ENCODE assay signal across 8 mouse cellular contexts in the genomic region with DNA sequence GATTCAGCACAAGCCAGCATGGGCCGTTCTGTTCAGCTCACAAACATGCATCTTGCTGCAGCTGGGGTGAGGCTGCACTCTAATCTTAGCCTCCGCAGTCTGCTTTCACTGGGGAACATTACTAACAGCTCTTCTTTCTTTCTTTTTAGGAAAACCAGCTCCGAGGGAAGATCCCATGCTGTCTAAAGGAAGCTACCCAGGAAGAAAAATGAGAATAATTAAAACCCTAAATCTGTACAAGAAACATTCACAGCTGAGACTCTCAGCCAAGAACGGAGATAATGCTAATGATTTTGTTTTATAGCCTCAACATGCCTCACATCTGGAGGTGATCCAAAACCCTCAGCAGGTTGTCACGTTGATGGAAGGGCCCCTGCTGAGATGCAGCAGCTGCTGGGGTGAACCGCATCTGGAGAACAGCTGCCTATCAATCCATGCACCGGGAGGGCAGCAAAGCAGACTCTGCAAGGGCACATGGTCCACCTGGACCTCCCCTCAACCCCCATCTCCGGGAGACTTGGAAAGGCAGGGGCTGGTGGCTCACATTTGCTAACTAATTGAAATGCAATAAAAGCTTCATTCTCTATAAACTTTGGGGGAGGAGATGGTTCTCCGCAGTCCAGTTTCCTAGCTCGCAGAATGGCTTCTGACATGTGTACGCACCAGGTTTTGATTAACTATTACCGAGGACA.
DNase-seq lines count a peak whose midpoint lies in the region; ATAC-seq and TF ChIP-seq lines count a peak whose summit lies in the region.

No protein-coding gene starts in this region.

- no peaks in the 10 kb centered on the region for H3K36me3 ChIP-seq in heart, embryonic 12.5 days
- no peaks in the 10 kb centered on the region for H3K36me3 ChIP-seq in heart, adult 2 months (ENCODE audit: control insufficient read depth, insufficient read depth, low read length)
- H3K36me3 ChIP-seq in embryonic facial prominence, embryonic 13.5 days, result no peaks in the 10 kb centered on the region
- H3K36me3 ChIP-seq in hindbrain, embryonic 16.5 days (ENCODE audit: control insufficient read depth, insufficient read depth, low read length), result no peaks in the 10 kb centered on the region

- no peak overlapping the region for H3K9ac ChIP-seq in heart, embryonic 12.5 days
- H3K9ac ChIP-seq in heart, adult 2 months (ENCODE audit: low read depth, low read length), result no peak overlapping the region
- no peak overlapping the region for H3K9ac ChIP-seq in embryonic facial prominence, embryonic 13.5 days
- peak overlapping the region; percentile 17; the same call in 1 of the 2 replicates for H3K9ac ChIP-seq in hindbrain, embryonic 16.5 days (ENCODE audit: low read depth, low read length)

- intact Hi-C loops in heart, adult 2 months (cut with DNase I), result no loop called here
- intact Hi-C loops in left cerebral cortex, postnatal 36 days (cut with DNase I), result no loop called here

- H3K27me3 ChIP-seq in heart, embryonic 12.5 days (replicated peaks), result no peaks in the 10 kb centered on the region
- H3K27me3 ChIP-seq in heart, adult 2 months (ENCODE audit: control insufficient read depth, insufficient read depth, low read length), result no peaks in the 10 kb centered on the region
- H3K27me3 ChIP-seq in embryonic facial prominence, embryonic 13.5 days, result peaks cover 19% of the 10 kb centered on the region
- no peaks in the 10 kb centered on the region for H3K27me3 ChIP-seq in hindbrain, embryonic 16.5 days (replicated peaks; ENCODE audit: control insufficient read depth, insufficient read depth, low read length)

- WGBS in heart, embryonic 12.5 days, result 30% methylated on average over 12 of the region's 12 CpGs
- WGBS in heart, adult 2 months, result 45% methylated on average over 12 of the region's 12 CpGs
- WGBS in embryonic facial prominence, embryonic 13.5 days, result 8% methylated on average over 12 of the region's 12 CpGs
- WGBS in hindbrain, embryonic 16.5 days, result 10% methylated on average over 12 of the region's 12 CpGs

- no peaks in the 10 kb centered on the region for H3K79me2 ChIP-seq in heart, adult 2 months (replicated peaks; ENCODE audit: control insufficient read depth, insufficient read depth, low read length)

- no peak overlapping the region; the same call in 1 of the 2 replicates for H3K27ac ChIP-seq in heart, embryonic 12.5 days (ENCODE audit: poor library complexity, severe bottlenecking)
- no peak overlapping the region for H3K27ac ChIP-seq in heart, adult 2 months
- peak overlapping the region; percentile 39 for H3K27ac ChIP-seq in embryonic facial prominence, embryonic 13.5 days
- H3K27ac ChIP-seq in hindbrain, embryonic 16.5 days (ENCODE audit: low read depth, low read length), result peak overlapping the region; percentile 66

- no peaks in the 10 kb centered on the region for H3K9me3 ChIP-seq in heart, embryonic 12.5 days (replicated peaks)
- no peaks in the 10 kb centered on the region; the same call in 1 of the 2 replicates for H3K9me3 ChIP-seq in embryonic facial prominence, embryonic 13.5 days
- H3K9me3 ChIP-seq in hindbrain, embryonic 16.5 days (ENCODE audit: control insufficient read depth, low read length), result no peaks in the 10 kb centered on the region

- H3K4me3 ChIP-seq in heart, embryonic 12.5 days, result no peak overlapping the region
- no peak overlapping the region for H3K4me3 ChIP-seq in heart, adult 2 months
- H3K4me3 ChIP-seq in embryonic facial prominence, embryonic 13.5 days, result 0 out of 2 replicates have a peak overlapping the region, but pooled peaks have one; percentile 5
- H3K4me3 ChIP-seq in hindbrain, embryonic 16.5 days (ENCODE audit: low read length), result no peak overlapping the region; the same call in 1 of the 2 replicates

- TF ChIP-seq CTCF in heart, adult 2 months (IDR thresholded peaks at IDR 0.05), result no peak

- peaks cover 7% of the 10 kb centered on the region; the same call in 1 of the 2 replicates for H3K4me1 ChIP-seq in heart, embryonic 12.5 days (replicated peaks)
- peaks cover 4% of the 10 kb centered on the region; the same call in 1 of the 2 replicates for H3K4me1 ChIP-seq in heart, adult 2 months (ENCODE audit: control insufficient read depth, insufficient read depth, low read length)
- peaks cover 22% of the 10 kb centered on the region for H3K4me1 ChIP-seq in embryonic facial prominence, embryonic 13.5 days
- H3K4me1 ChIP-seq in hindbrain, embryonic 16.5 days (ENCODE audit: control insufficient read depth, insufficient read depth, low read depth, low read length), result peaks cover 17% of the 10 kb centered on the region

- H3K4me2 ChIP-seq in heart, embryonic 12.5 days, result peak overlapping the region; percentile 31
- H3K4me2 ChIP-seq in embryonic facial prominence, embryonic 13.5 days, result peak overlapping the region; percentile 47
- H3K4me2 ChIP-seq in hindbrain, embryonic 16.5 days (ENCODE audit: low read length), result peak overlapping the region; percentile 46

- TF ChIP-seq POLR2A in heart, adult 2 months (IDR thresholded peaks at IDR 0.05; ENCODE audit: insufficient read depth, low read depth, low read length), result no peak

- ATAC-seq in heart, embryonic 12.5 days (ENCODE audit: insufficient number of reproducible peaks, low FRiP score), result peak; percentile 42; the same call in 1 of the 2 replicates
- ATAC-seq in embryonic facial prominence, embryonic 13.5 days (ENCODE audit: insufficient number of reproducible peaks, insufficient read depth, low FRiP score, low TSS enrichment, low read depth), result peak; percentile 71
- peak; percentile 93 for ATAC-seq in hindbrain, embryonic 16.5 days
- ATAC-seq in erythroid progenitor cell, adult 5-6 weeks (replicated peaks; ENCODE audit: low FRiP score, poor library complexity, severe bottlenecking), result no peak

- no peak for TF ChIP-seq EP300 in heart, adult 2 months (IDR thresholded peaks at IDR 0.05; ENCODE audit: insufficient read depth, low read depth, low read length)

- no peak for DNase-seq in heart, adult 2 months
- peak; percentile 55 to 72 for DNase-seq in left cerebral cortex, postnatal 36 days (ENCODE audit: low spot score in 2 of 2)
- peak; percentile 29 for DNase-seq in ovary, postnatal 14 days (ENCODE audit: low spot score)
- no peak for DNase-seq in thymus, postnatal 4 days

Comparison
In these comparisons a context has a peak if more than half of its experiments do, and no peak if none do; other contexts are left out.
1. H3K27ac ChIP-seq: peak in embryonic facial prominence, embryonic 13.5 days (single experiment) and hindbrain, embryonic 16.5 days (single experiment); none in heart, embryonic 12.5 days (single experiment) and heart, adult 2 months (single experiment).
2. DNase-seq: peak in left cerebral cortex, postnatal 36 days (2 of 2) and ovary, postnatal 14 days (single experiment); none in heart, adult 2 months (0 of 2) and thymus, postnatal 4 days (single experiment).
3. Peak in every context shown above with its lines, with median percentiles within 50 percentile points of each other: H3K4me2 ChIP-seq.